10 mouse cellular contexts compared by ENCODE assay signal in genomic region chr2:100259136-100259853, GRCm38 (mm10).
"Had no signal": no experiment of that assay in that cellular context is flagged by ENCODE, and none has a peak within 500 bp of the region (broad histone marks: within the 10 kb centered on the region; RNA-seq: fewer than 3 reads in every experiment).

No protein-coding gene starts in this region.

- H3K4me2 ChIP-seq: limb, embryonic 15.5 days; liver, embryonic 13.5 days had no signal

- H3K4me3 ChIP-seq: limb, embryonic 15.5 days; liver, embryonic 13.5 days had no signal

- H3K36me3 ChIP-seq: limb, embryonic 15.5 days; liver, embryonic 13.5 days had no signal

- H3K9me3 ChIP-seq: limb, embryonic 15.5 days; liver, embryonic 13.5 days had no signal

- H3K27ac ChIP-seq: kidney, postnatal 0 days; limb, embryonic 15.5 days; liver, embryonic 13.5 days; stomach, postnatal 0 days had no signal

- DNase-seq: kidney, adult 11 months; kidney, adult 9 months; kidney, postnatal 36 days; layer of hippocampus, adult 9-11 months; layer of hippocampus, postnatal 36 days; liver, embryonic 13.5 days; lung, adult 18-20 months had no signal

- H3K27me3 ChIP-seq: limb, embryonic 15.5 days; liver, embryonic 13.5 days had no signal

- H3K4me1 ChIP-seq: limb, embryonic 15.5 days; liver, embryonic 13.5 days had no signal

- H3K9ac ChIP-seq: limb, embryonic 15.5 days; liver, embryonic 13.5 days had no signal
